Mouse (Mus musculus): Measurements from ENCODE around the gene Adcy1. TPM values are rescaled to one million over a fixed set of nuclear protein-coding genes. Genes with fewer than 3 reads are reported as not detected.

Adcy1 gene
- polyA plus RNA-seq, 1 experiment from 2014 or later = 5.5 TPM

GRCm38 (mm10) chr11:7142725-7143124 is 79.4 kb downstream of the Adcy1 start:
- Histone ChIP-seq H3K36me3 (peaks cover 38% of the 10 kb centered on the region), H3K9ac (no peak overlapping the region), H3K9me3 (no peaks in the 10 kb centered on the region), H3K4me1 (replicated peaks) (peaks cover 5% of the 10 kb centered on the region; the same call in 1 of the 2 replicates), H3K4me2 (no peak overlapping the region), H3K27me3 (no peaks in the 10 kb centered on the region), H3K27ac (replicated peaks) (no peak overlapping the region), H3K4me3 (no peak overlapping the region)
- WGBS = 63% methylated on average over 3 of the region's 3 CpGs
- ATAC-seq (ENCODE audit: low read depth) = no peak

GRCm38 (mm10) chr11:7144369-7144768 is 81.1 kb downstream of the Adcy1 start:
- WGBS = 91% methylated on average over 11 of the region's 11 CpGs
- Histone ChIP-seq H3K4me3 (no peak overlapping the region), H3K9ac (no peak overlapping the region), H3K27ac (replicated peaks) (no peak overlapping the region), H3K4me1 (replicated peaks) (peaks cover 5% of the 10 kb centered on the region; the same call in 1 of the 2 replicates), H3K36me3 (peaks cover 27% of the 10 kb centered on the region), H3K27me3 (no peaks in the 10 kb centered on the region), H3K4me2 (no peak overlapping the region), H3K9me3 (no peaks in the 10 kb centered on the region)
- no peak for ATAC-seq (ENCODE audit: low read depth)

- no peak overlapping the region for H3K4me3 ChIP-seq
- 83% methylated on average over 4 of the region's 4 CpGs for WGBS
- no peak overlapping the region for H3K9ac ChIP-seq
- H3K27ac ChIP-seq (replicated peaks) = no peak overlapping the region
- no peaks in the 10 kb centered on the region for H3K27me3 ChIP-seq
- H3K4me2 ChIP-seq = no peak overlapping the region
- no peaks in the 10 kb centered on the region for H3K9me3 ChIP-seq
- peaks cover 19% of the 10 kb centered on the region for H3K36me3 ChIP-seq
- H3K4me1 ChIP-seq (replicated peaks) = peaks cover 5% of the 10 kb centered on the region; the same call in 1 of the 2 replicates
- ATAC-seq (ENCODE audit: low read depth) = no peak
These were observed 81.9 kb downstream of the Adcy1 start for GRCm38 (mm10) chr11:7145221-7145620.

- Histone ChIP-seq H3K9me3 (no peaks in the 10 kb centered on the region), H3K4me2 (no peak overlapping the region), H3K27ac (replicated peaks) (no peak overlapping the region), H3K4me3 (no peak overlapping the region), H3K9ac (no peak overlapping the region), H3K36me3 (peaks cover 29% of the 10 kb centered on the region), H3K4me1 (replicated peaks) (peaks cover 4% of the 10 kb centered on the region; the same call in 1 of the 2 replicates), H3K27me3 (no peaks in the 10 kb centered on the region)
- 91% methylated on average over 8 of the region's 8 CpGs for WGBS
- no peak for ATAC-seq (ENCODE audit: low read depth)
These were observed 84.2 kb downstream of the Adcy1 start for GRCm38 (mm10) chr11:7147536-7147935.

- H3K27me3 ChIP-seq = no peaks in the 10 kb centered on the region
- H3K36me3 ChIP-seq = peaks cover 29% of the 10 kb centered on the region
- H3K4me2 ChIP-seq = no peak overlapping the region
- no peak overlapping the region for H3K9ac ChIP-seq
- no peak overlapping the region for H3K27ac ChIP-seq (replicated peaks)
- H3K4me3 ChIP-seq = no peak overlapping the region
- ATAC-seq (ENCODE audit: low read depth) = no peak
- H3K4me1 ChIP-seq (replicated peaks) = no peaks in the 10 kb centered on the region
- H3K9me3 ChIP-seq = no peaks in the 10 kb centered on the region
- 81% methylated on average over 7 of the region's 7 CpGs for WGBS
These were observed 84.7 kb downstream of the Adcy1 start for GRCm38 (mm10) chr11:7147945-7148344.

- Histone ChIP-seq H3K4me2 (no peak overlapping the region), H3K27me3 (no peaks in the 10 kb centered on the region), H3K9ac (no peak overlapping the region), H3K4me3 (no peak overlapping the region), H3K27ac (replicated peaks) (no peak overlapping the region), H3K36me3 (peaks cover 29% of the 10 kb centered on the region), H3K4me1 (replicated peaks) (no peaks in the 10 kb centered on the region), H3K9me3 (no peaks in the 10 kb centered on the region)
- ATAC-seq (ENCODE audit: low read depth) = no peak
- WGBS = 84% methylated on average over 7 of the region's 7 CpGs
These were observed 86.2 kb downstream of the Adcy1 start for GRCm38 (mm10) chr11:7149471-7149870.

GRCm38 (mm10) chr11:7150511-7150910 is 87.2 kb downstream of the Adcy1 start:
- peaks cover 21% of the 10 kb centered on the region for H3K36me3 ChIP-seq
- no peak overlapping the region for H3K4me2 ChIP-seq
- H3K9me3 ChIP-seq = no peaks in the 10 kb centered on the region
- no peak overlapping the region for H3K27ac ChIP-seq (replicated peaks)
- no peak overlapping the region for H3K4me3 ChIP-seq
- WGBS = 84% methylated on average over 8 of the region's 8 CpGs
- no peak for ATAC-seq (ENCODE audit: low read depth)
- no peaks in the 10 kb centered on the region for H3K4me1 ChIP-seq (replicated peaks)
- H3K9ac ChIP-seq = no peak overlapping the region
- H3K27me3 ChIP-seq = no peaks in the 10 kb centered on the region

- ATAC-seq (ENCODE audit: low read depth) = no peak
These were observed 89.1 kb downstream of the Adcy1 start for GRCm38 (mm10) chr11:7152371-7152770.

GRCm38 (mm10) chr11:7153081-7153480 is 89.8 kb downstream of the Adcy1 start:
- 78% methylated on average over 8 of the region's 8 CpGs for WGBS
- peaks cover 10% of the 10 kb centered on the region; the same call in 1 of the 2 replicates for H3K36me3 ChIP-seq
- no peak for ATAC-seq (ENCODE audit: low read depth)
- H3K9me3 ChIP-seq = no peaks in the 10 kb centered on the region
- no peak overlapping the region for H3K9ac ChIP-seq
- H3K27me3 ChIP-seq = no peaks in the 10 kb centered on the region
- no peaks in the 10 kb centered on the region for H3K4me1 ChIP-seq (replicated peaks)
- no peak overlapping the region for H3K27ac ChIP-seq (replicated peaks)
- no peak overlapping the region for H3K4me3 ChIP-seq
- no peak overlapping the region for H3K4me2 ChIP-seq

More at GRCm38 (mm10) chr11:7152371-7152770, 89.1 kb downstream of the Adcy1 start:
- 96% methylated on average over 12 of the region's 12 CpGs for WGBS
- Histone ChIP-seq H3K9me3 (no peaks in the 10 kb centered on the region), H3K36me3 (peaks cover 10% of the 10 kb centered on the region; the same call in 1 of the 2 replicates), H3K4me1 (replicated peaks) (no peaks in the 10 kb centered on the region), H3K27me3 (no peaks in the 10 kb centered on the region), H3K4me3 (no peak overlapping the region), H3K27ac (replicated peaks) (no peak overlapping the region), H3K4me2 (no peak overlapping the region), H3K9ac (no peak overlapping the region)

GRCm38 (mm10) chr11:7156427-7156826 is 93.1 kb downstream of the Adcy1 start:
- no peak overlapping the region for H3K4me2 ChIP-seq
- no peak overlapping the region for H3K4me3 ChIP-seq
- H3K36me3 ChIP-seq = peaks cover 9% of the 10 kb centered on the region; the same call in 1 of the 2 replicates
- no peak overlapping the region for H3K27ac ChIP-seq (replicated peaks)
- ATAC-seq (ENCODE audit: low read depth) = no peak
- peaks cover 13% of the 10 kb centered on the region for H3K4me1 ChIP-seq (replicated peaks)
- no peaks in the 10 kb centered on the region for H3K27me3 ChIP-seq
- no peak overlapping the region for H3K9ac ChIP-seq
- WGBS = 66% methylated on average over 4 of the region's 4 CpGs
- H3K9me3 ChIP-seq = no peaks in the 10 kb centered on the region

- WGBS = 90% methylated on average over 6 of the region's 6 CpGs
- Histone ChIP-seq H3K4me3 (no peak overlapping the region), H3K9ac (no peak overlapping the region), H3K27ac (replicated peaks) (no peak overlapping the region), H3K27me3 (no peaks in the 10 kb centered on the region), H3K4me2 (no peak overlapping the region), H3K36me3 (no peaks in the 10 kb centered on the region), H3K4me1 (replicated peaks) (peaks cover 14% of the 10 kb centered on the region), H3K9me3 (no peaks in the 10 kb centered on the region)
- ATAC-seq (ENCODE audit: low read depth) = no peak
These were observed 94.9 kb downstream of the Adcy1 start for GRCm38 (mm10) chr11:7158196-7158595.

GRCm38 (mm10) chr11:7160146-7160545 is 96.9 kb downstream of the Adcy1 start:
- Histone ChIP-seq H3K27ac (replicated peaks) (0 out of 2 replicates have a peak overlapping the region, but pooled peaks have one; percentile 38), H3K27me3 (no peaks in the 10 kb centered on the region), H3K9ac (no peak overlapping the region), H3K4me1 (replicated peaks) (peaks cover 27% of the 10 kb centered on the region), H3K9me3 (no peaks in the 10 kb centered on the region), H3K4me3 (no peak overlapping the region), H3K4me2 (no peak overlapping the region), H3K36me3 (no peaks in the 10 kb centered on the region)
- 79% methylated on average over 6 of the region's 6 CpGs for WGBS
- ATAC-seq (ENCODE audit: low read depth) = no peak

GRCm38 (mm10) chr11:7160637-7161101 is 97.4 kb downstream of the Adcy1 start:
- peak; percentile 29 for ATAC-seq (ENCODE audit: low read depth)
- 37% methylated on average over 4 of the region's 4 CpGs for WGBS
- H3K27ac ChIP-seq (replicated peaks) = peak overlapping the region; percentile 80
- no peak overlapping the region for H3K9ac ChIP-seq
- no peaks in the 10 kb centered on the region for H3K27me3 ChIP-seq
- H3K4me3 ChIP-seq = no peak overlapping the region
- no peak overlapping the region for H3K4me2 ChIP-seq
- H3K9me3 ChIP-seq = no peaks in the 10 kb centered on the region
- H3K4me1 ChIP-seq (replicated peaks) = peaks cover 29% of the 10 kb centered on the region
- no peaks in the 10 kb centered on the region for H3K36me3 ChIP-seq

All from neural tube, embryonic 13.5 days (tissue).